Mouse (Mus musculus): Measurements from ENCODE around the gene Tnxb.
"Not testable (repeated sequence)": the region's sequence is repeated elsewhere in the genome, so short reads cannot be mapped to it uniquely, and the experiment has no call there.

Gene Tnxb

DNA sequence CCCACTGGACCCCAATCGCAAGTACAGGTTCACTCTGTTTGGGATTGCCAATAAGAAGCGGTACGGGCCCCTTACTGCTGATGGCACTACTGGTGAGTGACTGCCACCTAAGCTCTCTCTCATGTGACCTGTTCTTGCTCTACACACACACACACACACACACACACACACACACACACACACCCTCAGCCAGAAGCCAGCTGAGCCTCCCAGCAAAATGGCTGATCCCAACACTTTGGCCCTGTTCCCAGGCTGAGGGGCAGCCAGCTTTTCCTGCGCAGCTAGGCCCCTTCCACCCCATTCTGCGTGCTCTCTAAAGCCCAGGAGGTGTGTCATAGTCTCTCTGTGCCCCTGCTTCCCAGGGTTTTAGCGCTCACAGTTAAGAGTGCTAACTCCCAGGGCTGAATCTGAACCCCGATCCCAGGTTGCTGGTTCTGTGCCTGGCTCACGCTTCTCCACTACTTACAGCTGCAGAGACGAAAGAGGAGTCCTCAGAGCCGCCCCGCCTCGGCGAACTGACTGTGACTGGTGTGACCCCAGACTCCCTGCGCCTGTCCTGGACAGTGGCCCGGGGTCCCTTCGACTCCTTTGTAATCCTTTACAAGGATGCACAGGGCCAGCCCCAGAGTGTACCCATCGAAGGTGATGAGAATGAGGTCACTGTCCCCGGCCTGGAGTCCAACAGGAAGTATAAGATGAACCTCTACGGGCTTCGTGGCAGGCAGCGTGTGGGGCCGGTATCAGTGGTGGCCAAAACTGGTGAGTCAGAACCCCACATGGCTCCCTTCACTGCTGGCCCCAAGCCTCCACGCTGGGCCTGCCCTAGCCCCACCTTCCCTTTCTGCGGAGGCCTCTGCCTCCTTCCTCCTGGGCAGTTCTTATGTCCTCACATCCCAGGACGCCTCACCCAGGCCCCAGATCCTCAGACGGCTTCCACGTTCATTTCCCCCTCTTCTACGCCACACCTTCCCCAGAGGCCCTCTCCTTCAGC is 15.1 kb downstream of the Tnxb start:
- DNase-seq, result peak; percentile 94 to 95

DNA sequence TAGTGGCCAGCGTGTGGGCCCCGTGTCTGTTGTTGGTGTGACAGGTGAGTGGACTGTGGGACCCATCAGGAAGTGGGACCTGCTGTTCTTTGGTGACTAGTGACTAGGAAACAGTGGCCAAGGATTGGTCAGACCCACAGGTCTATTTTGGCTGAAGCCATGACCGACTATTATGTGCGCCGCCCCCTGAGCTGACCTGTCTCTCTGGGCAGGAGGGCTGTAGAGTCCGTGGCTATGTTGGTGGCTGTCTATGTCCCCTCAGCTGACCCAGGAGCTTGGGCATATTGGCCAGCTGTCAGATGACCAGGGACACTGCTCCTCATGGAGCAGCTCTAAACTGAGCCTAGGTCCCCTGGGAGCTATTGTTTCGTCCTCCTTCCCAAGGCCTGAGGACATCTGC is 18.6 kb downstream of the Tnxb start:
- no peak for DNase-seq

DNA sequence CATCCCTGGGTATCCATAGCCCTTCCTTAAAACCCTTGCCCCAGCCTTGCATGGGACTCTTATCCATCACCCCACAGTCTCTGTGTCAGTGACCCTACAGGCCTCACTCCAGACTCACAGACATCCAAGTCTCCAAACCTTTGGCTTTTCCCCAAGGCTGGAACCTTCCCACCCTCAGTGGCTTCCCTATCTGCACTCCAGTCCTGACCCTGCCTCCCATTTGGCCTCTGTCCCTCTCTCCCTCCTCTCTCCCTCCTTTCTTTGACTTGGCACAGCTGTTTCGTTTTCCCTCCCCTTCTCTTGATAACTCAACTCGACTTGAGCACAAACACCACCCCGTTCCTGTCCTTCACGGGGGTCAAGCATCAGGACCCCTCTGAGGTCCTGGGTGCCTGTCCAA is 20.1 kb downstream of the Tnxb start:
- no peak for DNase-seq

- DNase-seq, result peak; percentile 58 to 72
Observed at GRCm38 (mm10) chr17:34692906-34693305, 22.6 kb downstream of the Tnxb start.

GRCm38 (mm10) chr17:34699575-34700408 is 29.5 kb downstream of the Tnxb start:
- DNase-seq, result no peak

GRCm38 (mm10) chr17:34700671-34701071 is 30.3 kb downstream of the Tnxb start:
- DNase-seq, result peak in 1 of 2 experiments; percentile 42

GRCm38 (mm10) chr17:34706476-34706875 is 36.1 kb downstream of the Tnxb start:
- not testable (repeated sequence) for DNase-seq

DNA sequence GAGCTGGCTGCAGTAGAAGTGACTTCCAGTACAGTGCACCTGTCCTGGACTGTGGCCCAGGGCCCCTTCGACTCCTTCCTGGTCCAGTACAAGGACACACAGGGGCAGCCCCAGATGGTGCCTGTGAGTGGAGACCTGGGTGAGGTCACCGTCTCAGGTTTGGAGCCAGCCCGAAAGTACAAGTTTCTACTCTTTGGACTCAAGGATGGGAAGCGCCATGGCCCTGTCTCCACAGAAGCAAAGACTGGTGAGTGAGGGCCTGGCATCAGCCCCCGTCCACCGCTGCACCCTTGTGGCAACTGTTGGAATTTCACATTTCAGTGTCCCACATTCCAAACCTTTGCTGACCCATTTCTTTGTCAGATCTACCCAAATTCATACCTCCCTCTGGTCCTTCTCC is 42.6 kb downstream of the Tnxb start:
- peak; percentile 86 to 92 for DNase-seq

DNA sequence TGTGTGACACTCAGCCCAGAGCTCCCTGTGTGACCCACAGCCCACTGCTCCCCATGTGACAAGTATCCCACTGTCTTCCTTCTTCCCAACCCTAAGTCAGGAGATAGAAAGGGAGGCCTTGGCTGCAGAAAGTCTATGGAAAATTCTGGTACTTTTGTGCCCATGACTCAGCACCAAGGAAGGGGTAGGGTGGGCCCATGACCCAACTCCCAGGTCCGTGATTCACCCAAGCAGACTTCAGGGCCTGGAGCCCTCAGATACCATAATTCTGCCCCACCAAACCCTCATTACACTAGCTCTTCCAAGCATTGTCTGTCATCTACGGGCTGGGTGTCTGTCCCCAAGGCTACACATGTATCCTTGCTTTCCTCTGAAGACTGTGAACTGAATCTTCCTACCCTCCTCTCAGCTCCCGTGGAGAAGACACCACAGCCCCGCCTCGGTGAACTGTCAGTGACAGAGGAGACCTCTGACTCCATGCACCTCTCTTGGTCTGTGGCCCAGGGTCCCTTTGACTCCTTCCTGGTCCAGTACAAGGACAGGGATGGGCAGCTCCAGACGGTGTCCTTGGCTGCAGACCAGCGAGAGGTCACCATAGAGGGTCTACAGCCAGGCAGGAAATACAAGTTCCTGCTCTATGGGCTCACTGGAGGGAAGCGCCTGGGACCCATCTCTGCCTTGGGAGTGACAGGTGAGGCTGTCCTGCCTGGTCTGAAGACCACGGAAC is 44.0 kb downstream of the Tnxb start:
- DNase-seq, result not testable (repeated sequence)

- not testable (repeated sequence) for DNase-seq
Observed at GRCm38 (mm10) chr17:34714908-34715445, 44.6 kb downstream of the Tnxb start.

DNA sequence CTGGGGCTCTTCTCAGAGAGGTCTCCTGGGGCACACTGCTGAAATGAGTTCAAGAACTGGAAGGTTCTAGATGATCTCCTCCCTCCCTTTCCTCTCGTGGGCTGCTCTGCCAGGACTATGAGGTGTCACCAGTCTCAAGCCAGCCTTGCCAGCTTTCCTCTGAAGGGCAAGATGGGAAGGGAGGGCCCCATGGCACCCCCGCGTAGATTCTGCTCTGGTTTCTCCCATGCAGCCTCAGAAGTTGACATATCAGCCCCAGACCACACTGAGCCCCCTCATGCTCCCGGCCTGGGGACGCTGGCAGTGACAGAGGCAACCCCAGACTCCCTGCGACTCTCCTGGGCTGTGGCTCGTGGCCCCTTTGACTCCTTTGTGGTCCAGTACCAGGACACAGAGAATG is 45.1 kb downstream of the Tnxb start:
- not testable (repeated sequence) for DNase-seq

DNA sequence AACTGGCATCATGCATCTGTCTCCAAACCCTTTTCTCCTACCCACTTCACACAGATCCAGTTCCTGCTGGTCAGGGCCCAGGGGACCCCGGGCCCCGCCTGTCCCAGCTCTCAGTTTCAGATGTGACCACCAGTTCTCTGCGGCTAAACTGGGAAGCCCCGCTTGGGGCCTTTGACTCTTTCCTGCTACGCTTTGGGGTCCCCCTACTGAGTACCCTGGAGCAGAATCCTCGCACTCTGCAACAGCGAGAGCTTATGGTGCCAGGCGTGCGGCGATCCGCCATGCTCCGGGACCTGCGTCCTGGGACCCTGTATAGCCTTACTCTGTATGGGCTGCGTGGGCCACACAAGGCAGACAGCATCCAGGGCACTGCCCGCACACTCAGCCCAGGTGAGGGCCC is 45.9 kb downstream of the Tnxb start:
- DNase-seq, result no peak

DNA sequence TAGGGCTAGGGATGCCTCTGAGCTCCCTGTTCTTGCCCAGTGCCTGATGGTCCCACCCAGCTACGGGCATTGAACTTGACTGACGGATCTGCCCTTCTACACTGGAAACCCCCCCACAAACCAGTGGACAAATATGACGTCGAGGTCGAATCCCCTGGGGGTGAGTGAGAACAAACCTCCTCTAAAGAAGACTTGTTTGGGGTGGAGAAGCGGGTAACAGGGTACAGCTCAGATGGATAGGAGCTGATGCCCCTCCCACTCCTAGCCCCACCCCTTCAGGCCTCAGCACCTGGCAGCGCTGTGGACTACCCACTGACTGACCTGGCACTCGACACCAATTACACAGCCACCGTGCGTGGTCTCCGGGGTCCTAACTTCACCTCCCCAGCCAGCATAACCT is 47.1 kb downstream of the Tnxb start:
- peak; percentile 42 to 44 for DNase-seq

- peak; percentile 66 to 70 for DNase-seq
Observed at GRCm38 (mm10) chr17:34719886-34720285, 49.6 kb downstream of the Tnxb start.

- not testable (repeated sequence) for DNase-seq
Observed at GRCm38 (mm10) chr17:34722238-34722637, 51.9 kb downstream of the Tnxb start.

DNA sequence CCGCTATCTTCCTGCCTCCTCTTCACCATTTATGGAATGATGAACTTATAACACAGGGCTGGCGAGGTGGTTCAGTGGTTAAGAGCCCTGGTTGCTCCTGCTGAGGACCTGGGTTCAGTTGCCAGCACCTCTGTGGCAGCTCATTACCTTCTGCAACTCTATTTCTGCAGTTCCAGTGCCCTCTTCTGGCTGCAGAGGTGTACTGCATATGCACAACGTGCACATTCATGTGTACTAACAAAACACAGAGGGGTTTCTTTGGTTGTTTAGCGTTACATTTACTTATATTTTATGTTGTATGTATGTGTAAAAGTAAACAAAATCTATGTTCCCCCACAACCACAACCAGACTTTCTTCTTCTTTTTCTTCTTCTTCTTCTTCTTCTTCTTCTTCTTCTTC is 52.7 kb downstream of the Tnxb start:
- DNase-seq, result no peak

DNA sequence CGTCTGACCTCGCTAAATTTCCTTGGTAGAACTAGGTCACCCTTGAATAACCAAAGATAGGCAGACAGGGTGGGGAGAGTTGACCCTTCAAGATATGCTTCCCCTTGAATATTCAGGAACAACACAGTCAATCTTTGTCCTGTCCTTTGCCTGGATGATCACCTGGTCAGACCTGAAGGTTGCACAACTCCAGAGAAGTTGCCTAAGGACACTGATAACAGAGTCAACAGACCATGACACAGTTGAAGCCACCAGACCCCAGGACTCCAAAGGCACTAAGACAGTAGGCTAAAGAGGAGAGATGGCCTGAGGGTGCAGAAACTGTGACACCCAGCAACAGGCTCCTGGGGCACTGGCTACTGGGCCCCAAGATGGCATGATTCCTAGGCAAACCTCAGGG is 57.6 kb downstream of the Tnxb start:
- DNase-seq, result no peak

DNA sequence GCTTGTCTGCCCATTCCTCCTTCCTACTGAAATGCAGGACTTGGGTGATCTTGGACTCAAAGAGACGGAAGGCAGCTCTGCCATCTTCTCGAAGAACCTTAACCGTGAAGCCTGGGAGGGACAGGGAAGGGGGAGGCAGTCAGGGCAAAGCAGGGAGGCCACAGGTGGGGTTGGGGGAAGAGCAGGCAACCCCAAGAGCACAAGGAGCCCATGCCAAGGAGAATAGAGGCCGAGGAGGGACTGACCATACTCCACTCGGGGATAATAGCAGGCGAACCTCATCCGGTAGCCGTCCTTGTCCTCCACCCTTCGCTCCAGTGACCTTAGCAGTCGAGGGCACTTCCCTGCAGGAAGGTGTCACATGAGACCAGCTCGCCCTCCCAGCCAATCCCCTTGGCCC is 58.8 kb downstream of the Tnxb start:
- DNase-seq, result not testable (repeated sequence)

DNA sequence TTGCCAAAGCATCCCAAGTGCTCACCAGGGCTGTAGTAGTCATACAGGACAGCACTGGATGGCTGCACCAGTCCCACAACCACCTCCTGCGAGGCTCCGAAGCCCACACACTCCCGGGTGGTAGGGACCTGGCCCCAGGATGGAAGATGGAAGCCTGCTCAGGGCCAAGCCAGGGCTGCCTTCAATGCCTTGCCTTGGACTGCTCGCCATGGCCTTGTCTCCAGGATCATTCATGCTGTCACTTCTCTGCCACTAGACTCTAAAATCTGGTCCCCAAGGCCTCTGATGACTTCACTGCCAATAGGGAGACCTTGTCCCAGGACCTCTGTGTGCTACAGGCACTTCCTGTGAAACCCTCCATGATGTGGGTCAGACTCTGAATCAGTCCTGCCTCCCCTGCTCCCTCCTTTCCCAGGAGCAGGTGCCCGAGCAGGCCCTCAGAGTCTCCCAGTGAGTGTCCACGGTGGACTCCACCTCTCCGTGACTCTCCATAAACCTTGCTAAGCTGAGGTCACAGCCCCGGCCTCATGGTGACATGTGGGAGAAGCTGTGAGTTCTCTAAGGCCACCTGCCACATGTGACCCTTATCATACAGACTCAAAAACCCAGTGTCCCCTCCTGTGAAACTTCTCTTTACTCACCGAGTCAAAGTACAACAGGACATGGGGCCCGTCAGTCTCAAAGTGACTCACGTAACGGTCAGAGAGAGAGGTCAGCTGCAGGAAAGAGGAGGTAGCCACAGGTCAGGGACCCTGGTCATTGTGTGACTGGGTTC is 59.6 kb downstream of the Tnxb start:
- DNase-seq, result not testable (repeated sequence)

- not testable (repeated sequence) for DNase-seq
Observed at GRCm38 (mm10) chr17:34737466-34737865, 67.1 kb downstream of the Tnxb start.

DNA sequence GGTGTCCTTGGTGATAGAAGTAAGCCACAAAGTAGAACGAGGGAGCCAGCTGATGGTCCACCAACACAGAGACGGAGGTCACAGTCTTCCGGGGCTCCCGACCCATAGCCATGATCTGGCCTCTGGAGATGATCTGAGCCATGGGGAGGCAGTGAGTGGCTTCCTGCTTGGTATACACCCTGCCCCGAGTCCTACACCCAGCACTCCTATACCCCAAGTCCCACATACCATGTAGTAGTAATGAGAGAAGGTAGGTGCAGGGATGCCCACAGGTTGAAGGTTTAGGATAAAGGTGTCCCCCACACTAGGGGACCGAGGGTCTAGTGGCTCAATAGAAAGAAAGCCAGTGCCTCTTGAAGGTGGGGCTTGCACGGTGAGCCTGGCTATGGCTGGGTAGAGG is 69.4 kb downstream of the Tnxb start:
- DNase-seq, result not testable (repeated sequence)

GRCm38 (mm10) chr17:34740280-34740679 is 69.9 kb downstream of the Tnxb start:
- no peak for DNase-seq

Data from cerebellum, postnatal 10 days (tissue).